Mouse (Mus musculus): ENCODE data around the gene Spsb2.
"Not testable (repeated sequence)": the region's sequence is repeated elsewhere in the genome, so short reads cannot be mapped to it uniquely, and the experiment has no call there.

Gene Spsb2

GRCm38 (mm10) chr6:124817125-124817524 is 8.7 kb downstream of the Spsb2 start:
- no peak for DNase-seq (ENCODE audit: low read depth, low spot score)

DNA sequence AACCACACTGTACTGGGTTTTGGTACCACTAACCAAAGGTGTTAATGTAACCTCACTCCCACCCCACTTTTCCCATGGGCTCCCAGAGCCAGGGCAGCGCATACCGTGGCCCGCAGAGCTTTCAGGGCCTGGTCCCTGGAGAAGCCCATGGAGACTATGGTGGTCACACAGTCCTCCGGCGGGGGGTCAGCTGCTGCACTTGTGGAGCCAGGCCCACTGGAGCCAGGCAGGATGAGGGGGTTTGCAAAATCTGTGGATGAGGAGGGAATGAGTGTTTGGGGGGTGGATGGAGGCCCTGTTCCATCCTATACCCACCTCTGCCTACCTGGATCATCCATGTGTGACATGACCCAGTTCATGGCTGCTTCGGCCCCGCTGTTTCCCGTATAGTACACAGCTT is 9.1 kb downstream of the Spsb2 start:
- no peak for DNase-seq (ENCODE audit: low read depth, low spot score)

DNA sequence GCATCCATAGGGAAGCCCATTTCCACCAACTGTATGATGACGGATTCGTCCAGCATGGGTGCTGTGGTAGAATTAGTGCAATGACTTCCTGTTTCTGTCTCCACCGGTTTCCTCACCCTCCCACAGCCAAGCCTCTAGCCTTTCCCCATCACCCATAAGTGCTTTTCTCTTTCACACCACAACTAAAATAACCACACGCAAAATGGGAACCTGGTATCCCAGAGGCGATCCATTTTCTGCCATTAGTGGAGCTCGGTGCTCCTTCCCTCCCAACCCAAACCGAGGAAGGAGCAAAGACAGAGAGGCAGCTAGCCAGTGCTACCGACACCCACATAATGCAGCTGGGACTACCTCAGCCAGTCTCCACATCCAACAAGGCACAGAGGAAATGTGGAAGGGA is 9.5 kb downstream of the Spsb2 start:
- no peak for DNase-seq (ENCODE audit: low read depth, low spot score)

DNA sequence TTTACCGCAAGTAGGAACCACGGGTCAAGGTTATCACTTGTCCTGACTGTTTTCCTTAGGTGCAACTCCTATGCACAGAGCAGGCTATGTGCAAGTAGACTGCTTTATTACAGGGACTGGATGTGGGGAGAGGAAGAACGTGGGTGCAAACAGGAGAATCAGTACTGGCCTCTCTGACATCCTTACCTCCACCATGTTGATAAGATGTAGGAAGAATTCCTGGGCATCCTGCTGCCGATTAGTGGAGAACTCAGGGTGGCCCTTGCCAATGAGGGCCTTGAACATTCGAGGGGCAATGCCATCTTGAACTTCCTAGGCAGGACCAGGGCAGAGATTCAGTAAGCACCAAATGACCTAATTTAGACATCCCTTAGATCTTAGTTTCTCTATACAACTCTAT is 12.4 kb downstream of the Spsb2 start:
- DNase-seq (ENCODE audit: low read depth, low spot score) = no peak

DNA sequence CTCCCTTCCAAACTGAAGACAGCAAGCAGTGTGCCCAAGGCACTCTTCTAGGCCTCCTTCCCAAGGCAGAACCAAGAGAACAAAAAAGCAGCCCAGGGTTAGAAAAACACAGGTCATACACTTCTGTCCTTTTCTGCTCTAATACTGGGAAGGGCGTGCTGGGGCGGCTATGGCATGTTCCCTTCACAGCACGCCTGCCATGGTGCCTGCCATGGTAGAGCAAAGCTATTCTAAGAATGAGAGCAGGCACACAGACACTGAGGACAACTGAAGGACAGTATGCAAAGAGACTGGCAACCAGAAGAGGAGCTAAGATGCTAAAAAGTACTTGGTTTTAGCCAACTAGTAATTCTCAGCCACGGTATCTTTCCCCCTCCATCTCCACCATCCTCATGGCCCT is 13.6 kb downstream of the Spsb2 start:
- no peak for DNase-seq (ENCODE audit: low read depth, low spot score)

DNA sequence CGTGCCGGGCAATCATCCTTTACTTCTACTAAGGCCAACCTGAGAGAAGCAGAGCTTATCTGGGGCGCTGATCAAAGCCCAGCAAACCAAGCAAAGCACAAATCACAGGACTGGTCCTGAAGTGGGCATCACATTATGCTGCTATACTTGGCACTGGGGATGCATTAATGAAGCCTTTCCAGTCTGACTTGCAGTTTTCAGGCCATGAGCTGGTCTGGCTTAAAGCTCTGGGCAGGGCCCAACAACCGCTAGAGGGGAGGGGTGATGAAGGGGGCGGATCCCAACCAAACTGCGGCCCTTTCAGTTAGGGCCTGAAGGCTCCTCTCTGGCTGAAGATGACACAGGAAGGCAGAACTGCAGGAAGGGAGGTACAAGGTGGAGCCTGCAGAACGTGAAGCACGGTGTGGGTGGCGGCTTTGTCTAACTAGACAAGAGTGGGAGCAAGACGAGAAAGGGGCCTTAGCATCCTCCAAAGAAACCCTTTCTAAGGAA is 19.7 kb downstream of the Spsb2 start:
- no peak for DNase-seq (ENCODE audit: low read depth, low spot score)

- peak; percentile 99 for DNase-seq (ENCODE audit: low read depth, low spot score)
Measured at GRCm38 (mm10) chr6:124828868-124829798, 20.7 kb downstream of the Spsb2 start, which contains the start of the genes Usp5 and Cdca3. TSS of gene Usp5 (minus strand) at chr6:124829484. TSS of gene Cdca3 (plus strand) at chr6:124829547.

- DNase-seq (ENCODE audit: low read depth, low spot score) = peak; percentile 91
Measured at GRCm38 (mm10) chr6:124829799-124830700, 21.6 kb downstream of the Spsb2 start.

- DNase-seq (ENCODE audit: low read depth, low spot score) = not testable (repeated sequence)
Measured at GRCm38 (mm10) chr6:124831199-124831598, 22.7 kb downstream of the Spsb2 start.

DNA sequence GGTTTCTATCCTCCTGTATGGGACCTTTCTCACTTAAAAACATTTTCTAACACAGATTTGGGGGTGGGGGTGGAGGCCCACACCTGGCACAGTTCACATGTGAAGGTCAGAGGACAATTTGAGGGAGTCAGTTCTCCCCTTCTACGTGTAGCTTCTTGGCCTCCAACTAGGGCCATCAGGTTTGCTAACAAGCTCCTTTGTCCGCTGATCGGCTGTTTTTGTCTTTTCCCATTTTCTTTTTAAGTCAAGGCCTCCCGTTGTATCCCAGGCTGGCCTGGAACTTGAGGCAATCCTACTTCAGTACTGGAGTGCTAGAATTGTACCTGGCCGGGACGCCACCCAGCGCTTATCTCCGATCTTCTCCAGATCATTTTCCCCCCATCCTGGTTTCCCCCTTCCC is 23.2 kb downstream of the Spsb2 start:
- no peak for DNase-seq (ENCODE audit: low read depth, low spot score)

GRCm38 (mm10) chr6:124834512-124835081 is 26.1 kb downstream of the Spsb2 start:
- DNase-seq (ENCODE audit: low read depth, low spot score) = no peak

GRCm38 (mm10) chr6:124835531-124835930 is 27.1 kb downstream of the Spsb2 start:
- no peak for DNase-seq (ENCODE audit: low read depth, low spot score)

GRCm38 (mm10) chr6:124836411-124836810 is 27.9 kb downstream of the Spsb2 start:
- DNase-seq (ENCODE audit: low read depth, low spot score) = no peak

DNA sequence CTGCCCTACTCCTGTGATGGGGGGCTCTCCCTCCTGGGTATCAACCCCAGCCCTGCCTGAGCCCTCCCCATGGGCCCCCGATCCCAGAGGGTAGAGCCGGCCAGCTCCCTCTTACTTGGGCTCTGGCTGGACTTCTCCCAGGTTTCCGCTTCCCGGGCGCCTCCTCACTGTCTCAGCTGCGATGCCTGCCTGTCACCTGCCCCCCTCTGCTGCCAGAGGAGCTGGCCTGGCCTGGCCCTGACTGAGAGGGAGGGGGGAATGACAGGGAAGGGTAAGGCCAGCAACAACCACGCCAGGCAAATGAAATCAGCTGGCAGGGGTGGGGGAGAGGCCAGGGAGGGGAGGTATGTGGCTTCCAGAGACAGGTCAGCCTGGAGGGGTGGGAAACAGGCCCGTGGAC is 31.3 kb downstream of the Spsb2 start:
- no peak for DNase-seq (ENCODE audit: low read depth, low spot score)

DNA sequence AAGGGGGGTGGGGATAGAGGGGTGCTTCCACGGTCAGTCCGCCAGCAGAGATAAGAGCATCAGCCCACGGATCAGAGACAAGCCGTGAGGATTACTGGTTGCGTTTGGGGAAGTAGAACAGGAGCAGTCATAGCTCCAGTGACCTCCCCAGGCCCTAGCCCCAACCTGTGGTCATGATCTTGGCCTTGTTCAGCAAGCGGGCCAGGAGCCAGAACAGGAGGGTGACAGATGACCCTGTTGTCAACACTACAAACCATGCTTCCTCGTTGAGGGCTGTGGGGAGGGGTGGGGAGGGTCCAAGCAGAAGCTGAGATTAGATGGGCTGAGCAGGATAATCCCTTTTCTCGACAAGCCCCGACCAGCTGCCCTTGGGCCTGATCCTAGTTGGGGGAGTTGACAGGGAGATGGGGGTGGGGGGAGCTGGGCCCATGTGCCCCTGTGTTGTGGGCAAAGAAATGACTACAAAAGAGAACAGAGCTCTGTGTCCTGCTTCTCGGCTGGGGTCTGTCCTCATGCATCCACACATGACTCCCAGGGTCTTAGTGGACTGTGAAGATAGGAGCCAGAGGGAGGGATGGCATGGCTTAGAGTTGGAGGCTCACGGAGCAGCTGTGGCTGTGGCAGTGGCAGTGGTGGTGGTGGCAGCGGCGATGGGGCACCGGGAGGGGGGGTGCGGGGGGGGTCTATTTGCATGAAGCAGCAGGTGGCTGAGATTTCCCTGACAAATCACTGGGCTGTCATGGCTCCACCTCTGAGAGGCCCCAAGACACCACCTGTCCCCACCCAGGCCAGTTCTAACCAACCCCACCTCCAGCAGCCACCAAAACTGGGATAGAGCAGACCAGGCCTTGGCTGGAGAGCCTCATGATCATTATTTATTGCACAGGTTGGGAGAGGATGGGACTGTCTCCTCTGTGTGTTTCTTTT is 32.0 kb downstream of the Spsb2 start, which contains the start of gene Gnb3:
Gene Gnb3 (minus strand): TSS at position 35 of the 927 bp plus-strand sequence.
- no peak for DNase-seq (ENCODE audit: low read depth, low spot score)

GRCm38 (mm10) chr6:124847305-124847704 is 38.8 kb downstream of the Spsb2 start:
- DNase-seq (ENCODE audit: low read depth, low spot score) = peak; percentile 65

DNA sequence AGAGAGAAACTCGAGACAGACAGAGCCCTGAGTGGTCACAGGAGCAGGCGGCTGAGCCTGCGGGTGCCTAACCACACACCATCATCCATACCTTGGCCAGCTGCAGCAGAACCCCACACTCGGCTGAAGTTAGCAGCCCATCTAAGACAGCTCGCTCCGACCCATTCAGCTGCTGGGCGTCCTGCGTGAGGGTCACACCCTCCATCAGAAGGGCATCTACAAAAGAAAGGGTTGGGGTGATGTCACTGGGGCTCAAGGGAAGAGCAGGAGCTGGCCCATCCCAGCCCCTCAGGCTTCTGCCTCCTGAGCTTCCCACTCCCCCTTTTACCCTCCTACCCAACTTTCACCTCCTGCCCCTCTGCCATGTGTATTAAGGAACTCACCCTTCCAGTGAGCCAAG is 42.1 kb downstream of the Spsb2 start:
- no peak for DNase-seq (ENCODE audit: low read depth, low spot score)

DNA sequence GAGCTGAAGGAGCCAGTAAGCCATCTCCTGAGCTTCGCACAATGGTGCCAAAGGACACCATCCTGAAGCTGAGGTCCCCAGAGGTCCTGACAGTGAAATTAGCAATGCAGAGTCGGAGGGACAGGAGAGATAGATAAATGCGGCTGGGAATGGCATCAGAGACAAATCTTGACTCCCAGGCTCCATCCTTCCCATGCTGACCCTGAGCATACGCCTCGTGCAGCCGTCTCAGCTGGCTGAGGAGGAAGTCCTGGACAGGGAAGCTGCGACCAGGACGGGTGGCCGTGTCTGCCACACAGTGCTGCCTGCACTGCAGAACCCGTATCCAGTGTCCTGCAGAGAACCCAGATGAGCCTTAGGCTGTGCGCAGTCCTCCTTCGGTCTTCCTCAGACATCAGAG is 46.2 kb downstream of the Spsb2 start:
- DNase-seq (ENCODE audit: low read depth, low spot score) = no peak

GRCm38 (mm10) chr6:124856321-124856720 is 47.9 kb downstream of the Spsb2 start:
- DNase-seq (ENCODE audit: low read depth, low spot score) = no peak
